Mouse (Mus musculus) myocyte (in vitro differentiated cells): ENCODE results near the gene Pkd2. TPM values are rescaled to one million over a fixed set of nuclear protein-coding genes. Genes with fewer than 3 reads are reported as not detected.
"Not testable (repeated sequence)": the region's sequence is repeated elsewhere in the genome, so short reads cannot be mapped to it uniquely, and the experiment has no call there.

Source experiments
- H3K27me3 ChIP-seq: one replicate; pipeline ENCODE4 v1.6.1; 2011; ENCODE audit not compliant: control insufficient read depth, insufficient read depth, insufficient read length
- H3K36me3 ChIP-seq: one replicate; pipeline ENCODE4 v1.6.1; 2011; ENCODE audit not compliant: control insufficient read depth, insufficient read depth
- H3K4me2 ChIP-seq: one replicate; pipeline ENCODE4 v1.6.1; 2011; ENCODE audit warnings: low read depth, control low read depth
- H3K4me3 ChIP-seq: one replicate; pipeline ENCODE4 v1.5.1; 2011; ENCODE audit warnings: mild to moderate bottlenecking, control low read depth, moderate library complexity
- H3K79me2 ChIP-seq: one replicate; pipeline ENCODE4 v1.6.1; 2011; ENCODE audit not compliant: control insufficient read depth, insufficient read depth
- H3ac ChIP-seq: one replicate; pipeline ENCODE4 v1.6.1; 2011; ENCODE audit not compliant: control insufficient read depth, insufficient read length
- CEBPB ChIP-seq: IDR thresholded peaks from 2 replicates; pipeline ENCODE4 v1.6.1; 2011; ENCODE audit warnings: mild to moderate bottlenecking, moderate library complexity; ENCODE audit not compliant: poor library complexity, insufficient read depth, severe bottlenecking
- E2F4 ChIP-seq: IDR thresholded peaks from one replicate; pipeline ENCODE4 v1.6.1; 2011; ENCODE audit warnings: mild to moderate bottlenecking, control low read depth, moderate library complexity; ENCODE audit not compliant: insufficient read depth
- MAX ChIP-seq: IDR thresholded peaks from one replicate; pipeline ENCODE4 v1.6.1; 2011; ENCODE audit warnings: low read depth, mild to moderate bottlenecking, control low read depth
- MYOD1 ChIP-seq, 3 experiments: IDR thresholded peaks; one replicate each; pipeline ENCODE4 v1.6.1; 2011; ENCODE audit warnings: control low read depth in 2 of 3, low read depth in 2 of 3, mild to moderate bottlenecking in 2 of 3, moderate library complexity in 1 of 3; ENCODE audit not compliant: insufficient read length in 2 of 3, control insufficient read depth in 1 of 3
- MYOG ChIP-seq, 3 experiments: IDR thresholded peaks; one replicate each; pipeline ENCODE4 v1.6.1; 2011; ENCODE audit warnings: control low read depth in 2 of 3, low read depth in 2 of 3, mild to moderate bottlenecking in 2 of 3; ENCODE audit not compliant: insufficient read length in 2 of 3, control insufficient read depth in 1 of 3, insufficient read depth in 1 of 3
- POLR2A ChIP-seq: IDR thresholded peaks from one replicate; pipeline ENCODE4 v1.6.1; 2011; ENCODE audit warnings: low read depth, mild to moderate bottlenecking, control low read depth, moderate library complexity; ENCODE audit not compliant: insufficient read length
- POLR2AphosphoS2 ChIP-seq: IDR thresholded peaks from one replicate; pipeline ENCODE4 v1.6.1; 2011; ENCODE audit warnings: low read depth, control low read depth; ENCODE audit not compliant: insufficient read length
- REST ChIP-seq: IDR thresholded peaks from one replicate; pipeline ENCODE4 v1.6.1; 2011; ENCODE audit warnings: mild to moderate bottlenecking, control low read depth, moderate library complexity; ENCODE audit not compliant: insufficient read depth, insufficient read length
- SRF ChIP-seq: IDR thresholded peaks from one replicate; pipeline ENCODE4 v1.6.1; 2011; ENCODE audit warnings: low read depth; ENCODE audit not compliant: control insufficient read depth, insufficient read length
- TCF12 ChIP-seq: IDR thresholded peaks from one replicate; pipeline ENCODE4 v1.6.1; 2011; ENCODE audit warnings: mild to moderate bottlenecking, control low read depth; ENCODE audit not compliant: poor library complexity, insufficient read depth, severe bottlenecking
- TCF3 ChIP-seq: IDR thresholded peaks from one replicate; pipeline ENCODE4 v1.6.1; 2011; ENCODE audit warnings: low read depth, control low read depth; ENCODE audit not compliant: insufficient read length
- USF1 ChIP-seq: IDR thresholded peaks from one replicate; pipeline ENCODE4 v1.6.1; 2011; ENCODE audit warnings: low read depth, mild to moderate bottlenecking, control low read depth, moderate library complexity
- polyA plus RNA-seq: library from polyadenylated mRNA; unstranded; fragments of >200 nt; fragmentation: generic; extraction: Trizol; gene quantifications from one replicate; pipeline ENCODE4 v1.2.1, GENCODE M21; 2012; ENCODE audit warnings: missing spikeins

The Pkd2 gene
- polyA plus RNA-seq, 1 experiment: 6.3 TPM

DNA sequence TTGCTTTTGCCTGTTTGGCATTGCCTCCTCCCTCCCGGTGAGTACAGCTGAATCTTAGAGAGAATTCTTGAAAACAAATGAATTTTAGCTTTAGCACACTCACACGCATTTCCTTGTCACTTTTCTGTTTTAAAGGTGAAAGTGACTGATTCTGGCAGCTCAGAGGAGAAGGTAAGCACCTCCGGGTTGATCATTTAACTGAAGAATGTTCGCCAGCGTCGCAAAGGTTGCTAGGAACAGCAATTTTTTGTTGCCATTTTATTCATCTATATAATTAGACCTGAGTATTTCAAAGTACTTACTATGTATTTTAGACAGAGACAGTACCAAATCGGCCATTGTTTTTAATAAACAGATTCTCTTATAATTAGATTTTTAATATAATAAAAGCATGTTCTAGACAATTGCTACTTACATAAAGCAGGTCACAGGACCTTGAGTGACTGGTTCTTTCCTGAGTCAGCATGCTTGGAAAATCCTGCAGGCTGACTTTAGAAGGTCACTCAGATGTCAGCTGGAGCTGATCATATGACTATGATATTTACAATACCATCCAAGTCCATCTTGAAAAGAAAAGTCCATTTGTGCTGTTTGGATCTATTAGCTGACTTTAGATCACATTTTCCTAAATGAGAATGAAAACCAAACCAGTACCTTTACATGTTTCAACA lies 22.7 kb upstream of the Pkd2 start:
- Histone ChIP-seq H3K4me3 (peak overlapping the region; percentile 46), H3K36me3 (peaks cover 38% of the 10 kb centered on the region), H3K79me2 (peaks cover 21% of the 10 kb centered on the region), H3K4me2 (peak overlapping the region; percentile 76), H3K27me3 (no peaks in the 10 kb centered on the region), H3ac (no peak overlapping the region)
- no peak for TF ChIP-seq MYOD1 (IDR thresholded peaks at IDR 0.05; ENCODE audit: control insufficient read depth in 1 of 3, insufficient read length in 2 of 3, low read depth in 2 of 3)
- TF ChIP-seq POLR2A: no peak
- no peak for TF ChIP-seq CEBPB
- TF ChIP-seq TCF12: no peak
- no peak for TF ChIP-seq MAX
- no peak for TF ChIP-seq TCF3
- no peak for TF ChIP-seq REST
- TF ChIP-seq E2F4: no peak
- TF ChIP-seq SRF: no peak
- no peak for TF ChIP-seq USF1
- TF ChIP-seq MYOG (IDR thresholded peaks at IDR 0.05; ENCODE audit: control insufficient read depth in 1 of 3, insufficient read depth in 1 of 3, insufficient read length in 2 of 3, low read depth in 2 of 3): no peak
- no peak for TF ChIP-seq POLR2AphosphoS2

GRCm38 (mm10) chr5:104442396-104442795 lies 16.9 kb upstream of the Pkd2 start:
- Histone ChIP-seq H3ac (no peak overlapping the region), H3K36me3 (peaks cover 32% of the 10 kb centered on the region), H3K79me2 (no peaks in the 10 kb centered on the region), H3K4me3 (no peak overlapping the region), H3K4me2 (no peak overlapping the region), H3K27me3 (no peaks in the 10 kb centered on the region)
- TF ChIP-seq POLR2AphosphoS2: no peak
- TF ChIP-seq MYOG (IDR thresholded peaks at IDR 0.05; ENCODE audit: control insufficient read depth in 1 of 3, insufficient read depth in 1 of 3, insufficient read length in 2 of 3, low read depth in 2 of 3): no peak
- no peak for TF ChIP-seq CEBPB
- TF ChIP-seq TCF3: no peak
- TF ChIP-seq USF1: no peak
- no peak for TF ChIP-seq TCF12
- TF ChIP-seq MYOD1 (IDR thresholded peaks at IDR 0.05; ENCODE audit: control insufficient read depth in 1 of 3, insufficient read length in 2 of 3, low read depth in 2 of 3): no peak
- TF ChIP-seq REST: no peak
- no peak for TF ChIP-seq SRF
- TF ChIP-seq MAX: no peak
- TF ChIP-seq POLR2A: no peak
- TF ChIP-seq E2F4: no peak

DNA sequence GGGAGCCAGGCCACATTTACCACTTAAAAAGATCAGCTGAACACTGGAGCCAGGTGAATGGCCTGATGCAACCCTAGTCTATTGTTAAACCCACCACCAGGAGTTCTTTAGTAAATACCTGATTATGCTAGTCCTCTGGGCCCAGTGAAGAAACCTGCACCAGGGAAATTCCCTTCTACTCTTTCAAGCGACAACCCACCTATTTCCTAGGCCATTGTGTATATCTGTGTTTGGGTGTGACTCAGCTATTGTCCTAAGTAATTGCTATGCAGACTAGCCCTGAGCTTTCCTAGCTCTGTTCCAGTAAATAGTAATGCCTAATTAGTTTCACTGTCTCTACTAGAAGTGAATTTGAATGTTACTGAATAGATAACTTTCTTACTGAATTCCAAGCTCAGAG lies 16.4 kb upstream of the Pkd2 start:
- H3K27me3 ChIP-seq: no peaks in the 10 kb centered on the region
- H3K4me3 ChIP-seq: no peak overlapping the region
- peaks cover 28% of the 10 kb centered on the region for H3K36me3 ChIP-seq
- TF ChIP-seq MYOD1 (IDR thresholded peaks at IDR 0.05; ENCODE audit: control insufficient read depth in 1 of 3, insufficient read length in 2 of 3, low read depth in 2 of 3) (no peak), POLR2AphosphoS2 (no peak), TCF3 (no peak), REST (no peak), SRF (no peak), USF1 (no peak), E2F4 (no peak), MYOG (IDR thresholded peaks at IDR 0.05; ENCODE audit: control insufficient read depth in 1 of 3, insufficient read depth in 1 of 3, insufficient read length in 2 of 3, low read depth in 2 of 3) (no peak)
- H3ac ChIP-seq: no peak overlapping the region
- no peak overlapping the region for H3K4me2 ChIP-seq
- H3K79me2 ChIP-seq: no peaks in the 10 kb centered on the region

GRCm38 (mm10) chr5:104446156-104446555 lies 13.1 kb upstream of the Pkd2 start:
- Histone ChIP-seq H3K79me2 (no peaks in the 10 kb centered on the region), H3K4me3 (no peak overlapping the region), H3K27me3 (no peaks in the 10 kb centered on the region), H3K4me2 (no peak overlapping the region), H3K36me3 (peaks cover 3% of the 10 kb centered on the region), H3ac (no peak overlapping the region)
- TF ChIP-seq CEBPB (no peak), USF1 (no peak), MYOD1 (IDR thresholded peaks at IDR 0.05; ENCODE audit: control insufficient read depth in 1 of 3, insufficient read length in 2 of 3, low read depth in 2 of 3) (no peak)

DNA sequence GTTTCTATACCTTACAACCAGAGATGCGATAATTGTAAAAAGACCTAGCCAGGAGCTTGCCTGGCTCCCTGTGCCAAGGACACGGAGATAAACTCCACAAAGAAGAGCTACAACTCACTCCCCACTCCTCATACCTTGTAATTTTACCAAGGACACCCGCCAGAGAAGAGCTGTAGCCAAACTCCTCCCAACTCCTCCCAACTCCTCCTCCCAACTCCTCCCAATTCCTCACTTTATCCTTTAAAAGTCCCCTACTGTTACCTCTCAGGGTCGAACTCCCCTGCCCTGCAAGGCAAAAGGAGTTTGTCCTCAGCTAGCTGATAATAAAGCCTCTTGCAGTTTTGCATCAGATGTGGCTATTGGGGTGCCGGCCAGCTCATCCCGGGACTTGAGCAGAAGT lies 10.9 kb upstream of the Pkd2 start:
- H3K4me3 ChIP-seq, H3K79me2 ChIP-seq, H3K27me3 ChIP-seq, H3ac ChIP-seq, H3K36me3 ChIP-seq, H3K4me2 ChIP-seq: not testable (repeated sequence)
